Mouse (Mus musculus) lung, postnatal 4 days (tissue): ENCODE results near the gene Egfl6.
A peak's percentile ranks its signal among the peaks of the same experiment; 100 is the strongest.

ENCODE experiments used
- DNase-seq, 2 experiments: peaks; one replicate each; pipeline ENCODE4 v3.0.0; 2021

Gene Egfl6

GRCm38 (mm10) chrX:166515923-166516322 lies 69.6 kb downstream of the Egfl6 start:
- no peak for DNase-seq

GRCm38 (mm10) chrX:166514035-166514434 lies 71.5 kb downstream of the Egfl6 start:
- peak in 1 of 2 experiments; percentile 45 for DNase-seq

- no peak for DNase-seq
Measured at GRCm38 (mm10) chrX:166512071-166512470, 73.4 kb downstream of the Egfl6 start.

DNA sequence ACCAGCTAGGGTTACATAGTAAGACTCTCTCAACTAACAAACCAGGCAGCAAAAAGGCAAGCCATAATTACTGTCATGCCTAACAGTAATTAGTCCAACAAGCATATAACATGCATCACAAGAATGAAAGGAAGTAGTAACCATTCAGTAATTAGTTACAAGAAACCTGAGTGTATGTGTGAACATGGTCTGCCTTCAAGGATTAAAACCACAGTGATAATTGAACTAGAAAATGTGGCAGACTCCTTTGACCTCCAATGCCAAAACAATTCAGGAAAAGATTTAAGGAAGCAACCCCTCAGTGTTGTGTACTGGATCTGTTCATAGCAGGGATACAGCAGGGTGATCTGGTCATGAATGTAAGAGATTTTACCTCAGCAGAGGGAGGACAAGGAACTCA lies 74.4 kb downstream of the Egfl6 start:
- DNase-seq = no peak

GRCm38 (mm10) chrX:166509761-166510738 lies 75.5 kb downstream of the Egfl6 start:
- peak; percentile 94 to 97 for DNase-seq

GRCm38 (mm10) chrX:166504421-166504820 lies 81.1 kb downstream of the Egfl6 start:
- peak in 1 of 2 experiments; percentile 21 for DNase-seq

DNA sequence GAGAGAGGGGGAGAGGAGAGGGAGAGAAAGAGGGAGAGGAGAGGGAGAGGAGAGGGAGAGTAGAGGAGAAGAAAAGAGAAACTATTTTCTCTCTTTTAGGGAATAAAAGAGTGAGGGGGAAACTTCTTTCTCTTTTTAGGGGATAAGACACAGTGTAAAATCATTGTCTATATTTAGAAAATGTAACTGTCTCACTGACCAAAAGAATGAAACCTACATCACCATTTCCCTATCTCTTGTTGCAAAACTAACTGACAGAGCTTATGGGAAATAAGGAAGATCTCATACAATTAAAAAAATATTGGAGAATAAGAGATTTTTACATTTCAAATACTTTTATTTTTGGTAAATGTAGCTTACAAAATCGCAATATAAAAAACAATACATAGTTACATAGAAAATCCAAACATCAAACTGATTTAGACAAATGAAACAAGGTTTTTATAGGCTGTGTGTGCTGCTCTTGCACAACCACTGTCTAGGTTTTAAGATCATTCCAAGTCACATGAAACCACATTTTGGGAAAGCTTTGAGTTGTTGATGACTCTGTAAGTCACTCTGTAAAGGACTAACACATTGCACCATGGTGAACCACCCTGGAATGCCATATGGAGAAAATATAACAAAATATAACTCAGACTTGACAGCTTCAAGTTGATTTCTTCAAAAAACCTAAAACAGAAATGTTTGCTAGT lies 85.9 kb downstream of the Egfl6 start:
- no peak for DNase-seq

DNA sequence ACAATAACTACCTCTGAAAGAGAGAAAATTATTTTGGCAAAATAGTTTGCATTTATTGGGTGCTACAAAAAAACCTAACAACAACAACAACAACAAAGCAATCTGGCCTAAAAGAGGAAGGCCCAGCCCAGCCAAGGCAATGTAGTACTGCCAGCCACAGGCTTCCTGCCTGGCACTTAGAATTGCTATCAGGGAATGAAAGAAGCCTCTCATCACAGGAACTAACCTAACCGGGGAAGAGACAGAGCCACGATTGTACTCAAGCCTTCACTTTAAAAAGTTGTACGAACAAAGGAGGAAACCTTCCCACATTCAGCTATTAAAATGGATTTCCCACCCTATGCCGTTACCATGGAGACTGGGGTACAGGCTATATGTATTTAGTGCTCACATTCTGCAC lies 87.7 kb downstream of the Egfl6 start:
- DNase-seq = no peak

DNA sequence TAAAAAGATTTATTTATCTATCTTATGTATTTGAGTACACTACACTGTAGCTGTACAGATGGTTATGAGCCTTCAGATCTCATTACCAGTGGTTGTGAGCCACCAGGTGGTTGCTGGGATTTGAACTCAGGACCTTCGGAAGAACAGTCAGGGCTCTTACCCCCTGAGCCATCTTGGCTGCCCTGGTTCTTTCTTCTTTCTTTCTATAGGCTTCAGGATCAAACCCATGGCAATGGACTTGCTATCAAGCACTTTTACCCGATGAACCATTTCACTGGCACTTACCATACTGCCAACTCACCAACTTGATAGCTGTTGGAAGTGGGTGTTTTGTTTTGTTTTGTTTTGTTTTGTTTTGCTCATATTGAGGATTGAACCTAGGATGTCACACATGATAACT lies 90.5 kb downstream of the Egfl6 start:
- DNase-seq = no peak

DNA sequence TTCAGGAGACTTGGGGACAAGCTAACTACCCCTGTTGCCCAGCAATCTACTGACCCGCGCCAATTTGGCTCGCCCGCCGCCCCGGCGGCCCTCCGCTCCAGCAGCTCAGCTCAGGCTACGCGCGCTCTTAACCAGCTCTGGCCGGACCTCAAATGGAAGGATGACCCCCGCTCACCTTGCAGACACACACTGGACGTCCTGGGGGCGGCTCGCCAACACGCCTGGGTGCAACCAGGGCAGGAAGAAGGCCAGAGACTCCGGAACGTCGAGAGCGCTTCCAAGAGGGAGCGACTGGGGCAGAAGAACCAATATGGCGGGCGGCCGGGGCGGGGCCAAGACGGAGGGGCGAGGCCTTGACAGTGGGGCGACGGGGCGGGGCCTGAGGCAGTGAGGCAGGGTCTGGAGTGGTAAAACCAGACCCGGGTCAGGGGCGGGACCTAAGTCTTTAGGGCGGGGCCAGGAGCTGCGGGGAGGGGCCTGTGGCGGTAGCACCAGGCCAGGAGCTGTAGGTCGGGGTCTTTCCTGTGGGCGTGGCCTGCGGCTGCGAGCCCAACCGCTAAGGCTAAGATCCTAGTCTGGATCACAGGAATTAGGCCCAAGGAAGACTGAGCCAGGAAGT lies 106.0 kb downstream of the Egfl6 start, which contains the start of gene Rab9:
TSS of gene Rab9 (minus strand) at position 503 of the 619 bp plus-strand sequence.
- DNase-seq = peak; percentile 94 to 96

DNA sequence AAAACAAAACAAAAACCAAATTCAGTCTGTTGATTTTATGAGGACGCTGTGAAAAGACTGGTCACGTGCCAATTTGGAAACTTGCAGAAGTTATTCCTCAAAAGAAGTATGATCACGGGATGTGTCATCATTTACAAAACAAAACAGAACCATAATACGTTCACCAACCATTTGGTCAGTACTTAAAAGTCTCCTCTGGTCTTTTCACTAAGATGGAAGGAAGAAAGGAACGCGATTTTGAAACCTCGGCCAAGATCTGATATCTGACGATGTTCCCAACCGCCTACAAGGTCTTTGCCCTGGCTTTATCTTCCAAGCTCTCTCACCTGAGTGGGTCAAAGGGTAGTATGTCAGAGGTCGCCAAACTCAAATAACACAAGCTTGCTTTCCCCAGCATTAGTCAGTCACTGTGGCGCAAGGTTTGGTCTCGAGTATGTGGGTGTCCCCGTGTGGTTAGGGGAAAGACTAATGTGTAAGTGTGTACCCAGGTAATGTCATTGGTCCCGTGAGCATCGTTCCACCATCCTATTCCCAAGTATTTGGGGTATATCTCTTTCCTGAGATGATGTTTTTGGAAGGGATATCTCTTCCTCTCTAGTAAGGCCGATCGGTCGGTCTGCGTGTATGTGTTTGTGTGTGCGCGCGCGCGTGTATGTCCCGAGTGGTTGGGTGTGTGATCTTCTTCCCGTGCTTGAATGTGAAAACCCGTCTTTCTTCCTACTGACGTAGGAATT lies 106.7 kb downstream of the Egfl6 start:
- peak in 1 of 2 experiments; percentile 26 for DNase-seq

- no peak for DNase-seq
Measured at GRCm38 (mm10) chrX:166477393-166477792, 108.1 kb downstream of the Egfl6 start.
